Mouse (Mus musculus): Measurements from ENCODE around the gene Gm20831. TPM values are rescaled to one million over a fixed set of nuclear protein-coding genes. Genes with fewer than 3 reads are reported as not detected.
"Not testable (repeated sequence)": the region's sequence is repeated elsewhere in the genome, so short reads cannot be mapped to it uniquely, and the experiment has no call there.

Gene Gm20831
- total RNA-seq (2014; fragmentation: Nextera tagmentation), result not detected in 2 replicates
- total RNA-seq (2017), result not detected in 2 replicates

DNA sequence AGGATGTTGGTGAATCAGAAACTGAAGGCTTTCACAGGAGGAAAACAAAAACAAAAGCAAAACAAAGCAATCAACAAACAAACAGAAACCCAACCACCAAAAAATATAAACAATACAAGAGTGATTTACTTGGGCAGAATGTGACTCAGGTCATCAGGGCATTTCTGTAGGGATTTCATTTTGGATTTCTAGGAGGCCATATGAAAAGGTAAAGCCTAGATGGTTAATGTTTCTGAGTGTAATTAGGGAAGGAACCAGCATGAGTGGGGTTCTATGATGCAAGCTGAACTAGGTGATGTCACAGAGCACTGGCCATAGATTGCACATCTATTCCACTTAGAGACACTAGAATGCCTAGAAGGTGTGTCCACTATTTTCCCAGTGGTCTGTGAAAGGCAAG lies at the start of gene Gm20831, which contains the start of gene Gm20772:
TSS of gene Gm20831 (plus strand) at position 301 of the 400 bp plus-strand sequence.
TSS of gene Gm20772 (plus strand) at position 301 of the 400 bp plus-strand sequence.
- not testable (repeated sequence) for ATAC-seq (replicated peaks; ENCODE audit: poor library complexity, severe bottlenecking)

DNA sequence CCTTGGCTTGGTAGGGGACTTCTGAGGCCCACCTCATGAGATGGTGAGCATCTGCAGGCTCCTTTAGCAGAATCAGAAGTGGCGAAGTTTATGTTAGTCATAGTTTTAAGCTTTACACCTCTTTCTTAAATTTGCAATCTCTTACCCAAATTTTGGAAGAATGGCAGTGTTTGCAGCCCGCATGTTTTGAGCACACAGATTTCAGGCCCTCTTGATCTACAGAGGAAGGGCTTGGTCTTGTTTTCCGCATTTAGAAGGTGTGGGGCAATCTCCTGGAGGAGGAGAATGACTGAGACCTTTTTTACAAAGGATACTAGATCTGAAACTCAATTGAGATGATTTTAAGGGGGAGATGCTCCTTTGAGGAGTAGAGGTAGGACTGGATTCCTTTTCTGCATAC lies 28.4 kb upstream of the Gm20831 start, which contains the start of gene Gm21904:
TSS of gene Gm21904 (minus strand) at position 101 of the 400 bp plus-strand sequence.
- not testable (repeated sequence) for ATAC-seq (replicated peaks; ENCODE audit: poor library complexity, severe bottlenecking)

DNA sequence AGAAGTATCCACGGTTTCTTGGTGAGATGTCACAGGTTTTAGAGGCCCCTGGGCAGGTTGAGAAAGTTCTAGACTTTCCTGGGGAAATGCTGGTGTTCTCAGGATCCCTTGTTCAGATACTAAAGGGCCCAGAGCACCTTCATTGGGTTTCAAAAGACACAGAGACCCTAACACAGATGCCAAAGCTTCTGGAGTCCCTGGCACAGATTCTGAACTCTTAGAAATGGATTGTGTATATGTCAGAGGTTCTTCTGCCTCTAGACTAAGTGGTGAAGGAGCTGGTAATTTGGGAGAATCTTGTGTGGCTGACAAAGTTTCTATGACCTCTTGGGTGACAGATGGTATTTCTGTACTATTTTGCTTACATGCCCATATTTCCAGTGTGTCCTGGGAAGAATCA lies 62.7 kb downstream of the Gm20831 start, which contains the start of gene Srsy:
TSS of gene Srsy (minus strand) at position 101 of the 400 bp plus-strand sequence.
- ATAC-seq (replicated peaks; ENCODE audit: poor library complexity, severe bottlenecking), result not testable (repeated sequence)

Other genes with a start within 250 kb of the Gm20831 start
- gene Gm21904, start 28.5 kb upstream of the Gm20831 start, total RNA-seq (2014; fragmentation: Nextera tagmentation), result not detected in 2 replicates
- not detected in 2 replicates for gene Gm21904, start 28.5 kb upstream of the Gm20831 start, total RNA-seq (2017)
- not detected in 2 replicates for gene Gm20772, start within 50 bp of the Gm20831 start, total RNA-seq (2014; fragmentation: Nextera tagmentation)
- not detected in 2 replicates for gene Gm20772, start within 50 bp of the Gm20831 start, total RNA-seq (2017)
- not detected in 2 replicates for gene Srsy, start 62.6 kb downstream of the Gm20831 start, total RNA-seq (2014; fragmentation: Nextera tagmentation)
- gene Srsy, start 62.6 kb downstream of the Gm20831 start, total RNA-seq (2017), result not detected in 2 replicates
- not detected in 2 replicates for gene Gm21764, start 187.1 kb downstream of the Gm20831 start, total RNA-seq (2014; fragmentation: Nextera tagmentation)
- gene Gm21764, start 187.1 kb downstream of the Gm20831 start, total RNA-seq (2017), result not detected in 2 replicates
- gene Ssty1, start 214.4 kb downstream of the Gm20831 start, total RNA-seq (2014; fragmentation: Nextera tagmentation), result not detected in 2 replicates
- not detected in 2 replicates for gene Ssty1, start 214.4 kb downstream of the Gm20831 start, total RNA-seq (2017)